Mouse (Mus musculus) limb, embryonic 14.5 days (tissue): ENCODE measurements around the gene Gse1. TPM values are rescaled to one million over a fixed set of nuclear protein-coding genes. Genes with fewer than 3 reads are reported as not detected.

Source experiments
- ATAC-seq: fragments of 200-750 bp; cut with Nextera tagmentation; 2 replicates; pipeline ENCODE4 v1.8.0; 2017; ENCODE audit warnings: low read depth, moderate number of reproducible peaks, moderate TSS enrichment; ENCODE audit not compliant: low FRiP score
- DNase-seq: peaks from one replicate; pipeline ENCODE4 v3.0.0-alpha.2; 2015; ENCODE audit warnings: low spot score
- H3K27ac ChIP-seq: fragments of 300-500 bp; sonication (generic); replicated peaks from 2 replicates; pipeline ENCODE4 v1.5.1; 2014; ENCODE audit warnings: low read depth, mild to moderate bottlenecking, low read length, moderate library complexity, mixed read lengths
- H3K27me3 ChIP-seq: fragments of 300-500 bp; sonication (generic); 2 replicates; pipeline ENCODE4 v1.6.1; 2014; ENCODE audit warnings: low read length, mixed read lengths; ENCODE audit not compliant: control insufficient read depth, insufficient read depth
- H3K36me3 ChIP-seq: fragments of 300-500 bp; sonication (generic); 2 replicates; pipeline ENCODE4 v1.6.1; 2014; ENCODE audit warnings: mild to moderate bottlenecking, low read length, moderate library complexity, mixed read lengths; ENCODE audit not compliant: control insufficient read depth, insufficient read depth
- H3K4me1 ChIP-seq: fragments of 300-500 bp; sonication (generic); 2 replicates; pipeline ENCODE4 v1.6.1; 2014; ENCODE audit warnings: antibody characterized with exemption, low read length, mixed read lengths; ENCODE audit not compliant: control insufficient read depth, insufficient read depth
- H3K4me2 ChIP-seq: fragments of 300-500 bp; sonication (generic); replicated peaks from 2 replicates; pipeline ENCODE4 v1.6.1; 2014; ENCODE audit warnings: low read depth, mild to moderate bottlenecking, low read length, moderate library complexity; ENCODE audit not compliant: severe bottlenecking
- H3K4me3 ChIP-seq: fragments of 300-500 bp; sonication (generic); replicated peaks from 2 replicates; pipeline ENCODE4 v1.5.1; 2014; ENCODE audit warnings: low read length
- H3K9ac ChIP-seq: fragments of 300-500 bp; sonication (generic); 2 replicates; pipeline ENCODE4 v1.6.1; 2014; ENCODE audit warnings: mild to moderate bottlenecking, low read depth, low read length, moderate library complexity; ENCODE audit not compliant: severe bottlenecking
- H3K9me3 ChIP-seq: fragments of 300-500 bp; sonication (generic); 2 replicates; pipeline ENCODE4 v1.6.1; 2016; ENCODE audit warnings: low read length; ENCODE audit not compliant: control insufficient read depth
- POLR2A ChIP-seq: fragments of 200-500 bp; IDR thresholded peaks from 2 replicates; pipeline ENCODE4 v1.8.0; 2012; ENCODE audit warnings: inconsistent platforms, mild to moderate bottlenecking, moderate library complexity, borderline replicate concordance; ENCODE audit not compliant: insufficient read depth, insufficient read length; ENCODE audit errors: extremely low read depth
- WGBS: fragments of 180-500 bp; shearing (Covaris S2); extraction: QIAGEN DNeasy Blood & Tissue Kit; methylation state at CpG from one replicate; pipeline ENCODE4 v1.1.7; 2014; 5-methylcytosine and 5-hydroxymethylcytosine counted together
- polyA plus RNA-seq, 2 experiments: library from polyadenylated mRNA; depleted of rRNA in 1 of 2; stranded (reverse) in 1 of 2; unstranded in 1 of 2; fragments of >200 nt; fragmentation: Nextera tagmentation in 1 of 2; extraction: Ambion mirVana in 1 of 2; gene quantifications; 2 replicates each; pipeline versions ENCODE4 v1.2.1 to v1.2.3; 2012 to 2014

The Gse1 gene
- polyA plus RNA-seq, 2 experiments, result 10.3 to 32.6 TPM

DNA sequence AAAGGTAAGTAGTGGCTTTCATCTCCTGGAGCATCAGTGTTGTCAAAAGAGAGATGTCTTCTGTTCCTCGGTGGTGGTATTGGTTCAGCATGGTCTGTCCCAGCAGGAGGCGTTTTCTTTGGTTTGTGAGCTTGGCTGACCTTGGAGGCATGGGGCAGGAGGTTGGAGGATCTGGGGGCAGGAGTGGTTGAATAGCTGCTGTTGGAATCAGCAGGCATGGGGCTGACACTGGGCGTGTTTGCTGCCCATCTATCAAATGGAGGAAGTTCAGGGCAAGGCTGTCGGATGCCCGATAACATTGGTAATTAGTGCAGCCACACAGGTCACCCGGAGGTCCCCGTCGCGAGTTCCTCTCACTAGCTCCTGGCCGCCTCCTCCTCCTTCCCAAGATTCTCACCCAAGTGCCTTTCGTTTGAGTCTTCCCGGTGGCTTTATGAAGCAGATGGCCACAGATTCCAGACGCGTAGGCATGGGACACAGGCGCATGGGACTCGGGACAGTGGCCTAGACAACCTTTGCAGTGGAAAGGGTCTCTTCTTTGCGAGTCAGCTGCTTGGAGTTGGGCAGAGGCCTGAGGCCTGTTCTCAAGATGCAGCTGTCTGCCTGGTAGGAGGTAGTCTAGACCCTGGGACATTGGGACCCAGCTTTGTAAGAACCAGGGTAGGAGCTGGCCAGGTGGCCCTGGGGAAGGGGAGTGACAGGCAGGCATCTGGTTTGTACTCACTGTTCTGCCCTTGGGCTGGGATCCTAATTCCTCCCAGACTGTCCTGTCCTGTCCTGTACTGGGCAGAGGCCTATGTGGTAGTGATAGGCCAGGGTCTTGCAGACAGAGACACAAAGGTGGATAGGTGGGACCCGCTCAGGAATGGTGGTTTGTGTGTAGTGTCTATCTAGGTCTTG is 2.7 kb downstream of the Gse1 start:
- H3K4me3 ChIP-seq, result peak overlapping the region; percentile 66
- peaks cover 79% of the 10 kb centered on the region for H3K4me1 ChIP-seq
- no peaks in the 10 kb centered on the region for H3K27me3 ChIP-seq
- WGBS, result 18% methylated on average over 18 of the region's 18 CpGs
- ATAC-seq (no peak), DNase-seq (no peak)
- H3K4me2 ChIP-seq, result peak overlapping the region; percentile 98
- H3K36me3 ChIP-seq, result peaks cover 11% of the 10 kb centered on the region; the same call in 1 of the 2 replicates
- H3K27ac ChIP-seq, result no peak overlapping the region
- no peak for TF ChIP-seq POLR2A
- no peaks in the 10 kb centered on the region for H3K9me3 ChIP-seq
- H3K9ac ChIP-seq, result peak overlapping the region; percentile 67

DNA sequence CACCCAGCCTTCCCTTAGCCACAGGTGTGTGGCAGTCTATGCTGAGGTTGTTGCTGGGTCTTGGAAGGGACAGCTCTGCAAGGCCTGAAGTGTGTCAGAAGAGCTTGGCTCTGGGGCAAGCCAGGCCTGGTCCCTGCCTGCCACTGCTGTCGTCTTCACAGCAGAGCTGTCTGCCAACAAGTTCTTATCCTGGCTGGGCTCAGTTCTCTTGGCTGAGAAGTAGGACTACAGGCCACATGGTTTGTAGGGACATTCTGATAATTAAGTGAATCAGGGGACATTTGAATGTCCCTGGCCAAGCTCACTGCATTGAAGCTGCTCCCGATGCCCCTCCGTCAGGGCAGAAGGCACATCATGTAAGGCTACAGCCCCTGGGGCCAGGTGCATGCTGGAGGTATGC is 3.6 kb downstream of the Gse1 start:
- Histone ChIP-seq H3K27ac (no peak overlapping the region), H3K27me3 (no peaks in the 10 kb centered on the region), H3K4me1 (peaks cover 73% of the 10 kb centered on the region), H3K9me3 (no peaks in the 10 kb centered on the region), H3K9ac (peak overlapping the region; percentile 34; the same call in 1 of the 2 replicates), H3K4me2 (peak overlapping the region; percentile 98), H3K4me3 (peak overlapping the region; percentile 66), H3K36me3 (peaks cover 15% of the 10 kb centered on the region; the same call in 1 of the 2 replicates)
- DNase-seq (no peak), ATAC-seq (no peak)
- WGBS, result 61% methylated on average over 3 of the region's 3 CpGs
- no peak for TF ChIP-seq POLR2A

DNA sequence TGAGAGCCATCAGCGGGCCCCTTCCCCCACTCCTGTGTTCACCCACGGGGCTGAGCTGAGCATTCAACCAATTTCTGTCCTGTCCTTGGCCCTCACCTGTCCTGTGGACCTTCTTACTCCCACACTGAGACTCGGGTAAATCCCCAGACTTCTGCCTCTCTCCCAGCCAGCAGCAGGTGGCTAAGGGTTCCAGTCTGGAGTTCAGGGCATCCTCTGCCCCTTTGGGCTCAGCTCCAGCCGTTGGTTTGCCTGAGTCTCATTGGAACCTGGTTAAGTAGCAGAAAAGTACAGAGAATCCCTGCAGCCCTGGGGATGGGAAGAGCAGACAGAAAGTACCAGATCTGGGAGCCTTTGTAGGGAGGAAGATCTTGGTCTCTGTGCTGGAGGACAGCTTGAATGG is 4.1 kb downstream of the Gse1 start:
- DNase-seq, result no peak
- ATAC-seq, result no peak
- Histone ChIP-seq H3K27ac (no peak overlapping the region), H3K9ac (peak overlapping the region; percentile 34), H3K36me3 (peaks cover 15% of the 10 kb centered on the region; the same call in 1 of the 2 replicates), H3K27me3 (no peaks in the 10 kb centered on the region), H3K4me1 (peaks cover 68% of the 10 kb centered on the region), H3K9me3 (no peaks in the 10 kb centered on the region), H3K4me2 (peak overlapping the region; percentile 98), H3K4me3 (peak overlapping the region; percentile 66)
- 28% methylated on average over 4 of the region's 4 CpGs for WGBS
- no peak for TF ChIP-seq POLR2A

DNA sequence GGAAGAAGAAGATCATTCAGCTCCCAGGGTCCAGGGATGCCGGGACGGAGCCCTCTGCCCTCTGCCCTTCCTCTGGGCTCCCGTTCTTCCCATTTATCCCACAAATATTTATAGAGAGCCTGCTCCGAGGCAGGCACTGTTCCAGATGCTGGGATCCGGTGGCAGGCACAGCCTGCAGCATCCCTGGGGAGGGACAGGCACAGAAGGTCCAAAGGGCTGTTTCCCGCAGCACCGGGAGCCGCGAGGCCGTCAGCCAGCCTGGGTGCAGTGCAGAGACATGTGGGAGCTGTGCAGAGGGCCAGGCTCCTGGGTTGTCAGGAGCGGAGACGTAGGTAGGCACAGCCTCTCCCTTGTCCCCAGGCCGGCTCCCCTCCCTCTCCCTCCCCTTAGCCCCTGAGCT is 4.7 kb downstream of the Gse1 start:
- no peaks in the 10 kb centered on the region for H3K9me3 ChIP-seq
- peaks cover 15% of the 10 kb centered on the region; the same call in 1 of the 2 replicates for H3K36me3 ChIP-seq
- no peak for ATAC-seq
- no peak for TF ChIP-seq POLR2A
- peak overlapping the region; percentile 66 for H3K4me3 ChIP-seq
- H3K4me2 ChIP-seq, result peak overlapping the region; percentile 98
- H3K27ac ChIP-seq, result no peak overlapping the region
- H3K9ac ChIP-seq, result peak overlapping the region; percentile 48
- DNase-seq, result no peak
- peaks cover 63% of the 10 kb centered on the region for H3K4me1 ChIP-seq
- WGBS, result 13% methylated on average over 13 of the region's 13 CpGs
- H3K27me3 ChIP-seq, result no peaks in the 10 kb centered on the region

DNA sequence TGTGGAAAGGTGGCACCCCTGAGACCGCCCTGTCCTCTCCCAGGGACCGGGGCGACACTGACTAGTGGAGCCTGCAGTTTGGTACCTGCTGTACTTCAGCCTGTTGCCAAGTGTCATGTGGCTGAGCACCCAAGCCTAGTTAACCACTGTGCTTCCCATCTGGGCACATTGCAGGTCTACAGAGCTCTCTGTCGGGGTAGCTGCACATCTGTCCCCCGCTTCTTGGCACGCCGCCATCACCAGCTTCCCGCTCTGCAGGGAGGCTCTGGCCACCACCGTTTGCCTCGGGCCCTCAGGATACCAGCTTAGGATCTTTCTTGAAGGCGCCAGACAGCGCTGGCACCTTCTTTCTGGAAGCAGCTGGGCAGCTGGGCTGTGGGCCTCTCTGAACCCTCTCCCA is 6.2 kb downstream of the Gse1 start:
- Histone ChIP-seq H3K4me3 (no peak overlapping the region), H3K27ac (no peak overlapping the region), H3K9ac (no peak overlapping the region; the same call in 1 of the 2 replicates), H3K4me2 (peak overlapping the region; percentile 31), H3K27me3 (no peaks in the 10 kb centered on the region), H3K9me3 (no peaks in the 10 kb centered on the region), H3K36me3 (peaks cover 23% of the 10 kb centered on the region), H3K4me1 (peaks cover 58% of the 10 kb centered on the region)
- TF ChIP-seq POLR2A, result no peak
- ATAC-seq (no peak), DNase-seq (no peak)
- 44% methylated on average over 12 of the region's 12 CpGs for WGBS
